Mouse (Mus musculus): ENCODE measurements around the gene Ntng1. TPM values are rescaled to one million over a fixed set of nuclear protein-coding genes. Genes with fewer than 3 reads are reported as not detected.

Ntng1 gene
- polyA plus RNA-seq, 1 experiment, result 0.02 TPM

GRCm38 (mm10) chr3:109917926-109918694, 225.7 kb downstream of the Ntng1 start:
- no peak for TF ChIP-seq USF1 (IDR thresholded peaks at IDR 0.05; ENCODE audit: low read depth)
- TF ChIP-seq CTCF (IDR thresholded peaks at IDR 0.05; ENCODE audit: control insufficient read depth, insufficient read depth, insufficient read length), result no peak
- no peak for TF ChIP-seq MYOG (IDR thresholded peaks at IDR 0.05; ENCODE audit: control insufficient read depth, extremely low read depth, insufficient read length)
- TF ChIP-seq MAX (IDR thresholded peaks at IDR 0.05), result no peak
- no peak for TF ChIP-seq CEBPB (IDR thresholded peaks at IDR 0.05; ENCODE audit: low read depth)
- no peak for TF ChIP-seq MYOD1 (IDR thresholded peaks at IDR 0.05; ENCODE audit: control insufficient read depth, insufficient read length, low read depth)
- Histone ChIP-seq H3K4me3 (ENCODE audit: insufficient read depth, poor library complexity, severe bottlenecking) (no peak overlapping the region), H3K27me3 (ENCODE audit: control insufficient read depth, insufficient read depth, insufficient read length) (no peaks in the 10 kb centered on the region), H3K79me2 (ENCODE audit: control insufficient read depth, insufficient read depth) (no peaks in the 10 kb centered on the region), H3K36me3 (ENCODE audit: control insufficient read depth, insufficient read depth) (no peaks in the 10 kb centered on the region), H3ac (ENCODE audit: control insufficient read depth, insufficient read length, low read depth) (no peak overlapping the region), H3K79me3 (ENCODE audit: low read depth) (no peaks in the 10 kb centered on the region)

DNA sequence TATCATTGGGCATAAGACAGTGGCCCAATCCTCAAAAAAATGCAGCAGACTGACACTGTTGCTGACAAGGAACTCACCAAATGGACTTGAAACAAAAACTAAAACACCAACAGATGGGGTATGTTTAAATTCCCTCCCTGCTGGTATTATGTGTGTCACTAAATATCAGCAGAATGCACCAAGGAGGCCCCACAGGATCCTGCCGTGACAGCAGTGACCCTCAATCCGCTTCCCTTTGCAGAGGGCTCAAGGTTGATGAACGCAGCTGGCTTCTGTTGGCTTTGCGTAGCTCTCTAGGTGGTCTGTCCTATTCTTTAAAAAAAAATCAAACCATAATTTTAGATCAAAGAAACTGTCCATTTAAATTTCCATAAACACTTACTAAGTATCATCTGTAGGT, 226.7 kb downstream of the Ntng1 start:
- Histone ChIP-seq H3ac (ENCODE audit: control insufficient read depth, insufficient read length, low read depth) (no peak overlapping the region), H3K4me3 (ENCODE audit: insufficient read depth, poor library complexity, severe bottlenecking) (no peak overlapping the region), H3K79me2 (ENCODE audit: control insufficient read depth, insufficient read depth) (no peaks in the 10 kb centered on the region), H3K27me3 (ENCODE audit: control insufficient read depth, insufficient read depth, insufficient read length) (no peaks in the 10 kb centered on the region), H3K36me3 (ENCODE audit: control insufficient read depth, insufficient read depth) (no peaks in the 10 kb centered on the region), H3K79me3 (ENCODE audit: low read depth) (no peaks in the 10 kb centered on the region)
- no peak for TF ChIP-seq FOSL1 (IDR thresholded peaks at IDR 0.05; ENCODE audit: insufficient read depth, low read length, poor library complexity, severe bottlenecking)
- no peak for TF ChIP-seq USF1 (IDR thresholded peaks at IDR 0.05; ENCODE audit: low read depth)
- TF ChIP-seq CTCF (IDR thresholded peaks at IDR 0.05; ENCODE audit: control insufficient read depth, insufficient read depth, insufficient read length), result no peak
- TF ChIP-seq MYOD1 (IDR thresholded peaks at IDR 0.05; ENCODE audit: control insufficient read depth, insufficient read length, low read depth), result no peak
- TF ChIP-seq MYOG (IDR thresholded peaks at IDR 0.05; ENCODE audit: control insufficient read depth, extremely low read depth, insufficient read length), result no peak
- TF ChIP-seq CEBPB (IDR thresholded peaks at IDR 0.05; ENCODE audit: low read depth), result no peak
- no peak for TF ChIP-seq MAX (IDR thresholded peaks at IDR 0.05)

- no peak for TF ChIP-seq FOSL1 (IDR thresholded peaks at IDR 0.05; ENCODE audit: insufficient read depth, low read length, poor library complexity, severe bottlenecking)
- no peak for TF ChIP-seq USF1 (IDR thresholded peaks at IDR 0.05; ENCODE audit: low read depth)
- TF ChIP-seq MYOG (IDR thresholded peaks at IDR 0.05; ENCODE audit: control insufficient read depth, extremely low read depth, insufficient read length), result no peak
- no peak for TF ChIP-seq CTCF (IDR thresholded peaks at IDR 0.05; ENCODE audit: control insufficient read depth, insufficient read depth, insufficient read length)
- no peak for TF ChIP-seq CEBPB (IDR thresholded peaks at IDR 0.05; ENCODE audit: low read depth)
- no peak for TF ChIP-seq MYOD1 (IDR thresholded peaks at IDR 0.05; ENCODE audit: control insufficient read depth, insufficient read length, low read depth)
- no peak for TF ChIP-seq MAX (IDR thresholded peaks at IDR 0.05)
- Histone ChIP-seq H3K4me3 (ENCODE audit: insufficient read depth, poor library complexity, severe bottlenecking) (no peak overlapping the region), H3K79me2 (ENCODE audit: control insufficient read depth, insufficient read depth) (no peaks in the 10 kb centered on the region), H3K36me3 (ENCODE audit: control insufficient read depth, insufficient read depth) (no peaks in the 10 kb centered on the region), H3K79me3 (ENCODE audit: low read depth) (no peaks in the 10 kb centered on the region), H3K27me3 (ENCODE audit: control insufficient read depth, insufficient read depth, insufficient read length) (no peaks in the 10 kb centered on the region), H3ac (ENCODE audit: control insufficient read depth, insufficient read length, low read depth) (no peak overlapping the region)
Measured at GRCm38 (mm10) chr3:109914226-109914625, 229.6 kb downstream of the Ntng1 start.

DNA sequence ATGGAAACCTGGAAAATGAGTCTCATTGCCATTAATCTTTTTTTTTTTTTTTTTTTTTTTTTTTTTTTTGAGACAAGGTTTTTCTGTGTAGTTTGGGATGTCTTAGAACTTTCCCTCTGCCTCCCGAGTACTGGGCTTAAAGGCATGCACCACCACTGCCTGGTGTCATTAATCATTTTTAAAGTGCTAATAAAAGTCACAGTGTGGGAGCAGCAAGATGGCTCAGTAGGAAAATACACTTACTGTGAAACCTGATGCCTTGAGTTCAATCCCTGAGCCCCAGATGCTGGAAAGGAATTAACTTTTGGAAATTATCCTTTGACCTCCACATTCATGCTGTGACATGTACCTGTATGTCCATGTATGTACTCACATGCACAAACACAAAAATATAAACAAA, 253.2 kb downstream of the Ntng1 start:
- Histone ChIP-seq H3ac (ENCODE audit: control insufficient read depth, insufficient read length, low read depth) (no peak overlapping the region), H3K4me3 (ENCODE audit: insufficient read depth, poor library complexity, severe bottlenecking) (no peak overlapping the region), H3K79me2 (ENCODE audit: control insufficient read depth, insufficient read depth) (no peaks in the 10 kb centered on the region), H3K79me3 (ENCODE audit: low read depth) (no peaks in the 10 kb centered on the region), H3K36me3 (ENCODE audit: control insufficient read depth, insufficient read depth) (no peaks in the 10 kb centered on the region), H3K27me3 (ENCODE audit: control insufficient read depth, insufficient read depth, insufficient read length) (no peaks in the 10 kb centered on the region)
- TF ChIP-seq FOSL1 (IDR thresholded peaks at IDR 0.05; ENCODE audit: insufficient read depth, low read length, poor library complexity, severe bottlenecking) (no peak), MYOD1 (IDR thresholded peaks at IDR 0.05; ENCODE audit: control insufficient read depth, insufficient read length, low read depth) (no peak), MYOG (IDR thresholded peaks at IDR 0.05; ENCODE audit: control insufficient read depth, extremely low read depth, insufficient read length) (no peak), USF1 (IDR thresholded peaks at IDR 0.05; ENCODE audit: low read depth) (no peak), CEBPB (IDR thresholded peaks at IDR 0.05; ENCODE audit: low read depth) (no peak), MAX (IDR thresholded peaks at IDR 0.05) (no peak), CTCF (IDR thresholded peaks at IDR 0.05; ENCODE audit: control insufficient read depth, insufficient read depth, insufficient read length) (no peak)

DNA sequence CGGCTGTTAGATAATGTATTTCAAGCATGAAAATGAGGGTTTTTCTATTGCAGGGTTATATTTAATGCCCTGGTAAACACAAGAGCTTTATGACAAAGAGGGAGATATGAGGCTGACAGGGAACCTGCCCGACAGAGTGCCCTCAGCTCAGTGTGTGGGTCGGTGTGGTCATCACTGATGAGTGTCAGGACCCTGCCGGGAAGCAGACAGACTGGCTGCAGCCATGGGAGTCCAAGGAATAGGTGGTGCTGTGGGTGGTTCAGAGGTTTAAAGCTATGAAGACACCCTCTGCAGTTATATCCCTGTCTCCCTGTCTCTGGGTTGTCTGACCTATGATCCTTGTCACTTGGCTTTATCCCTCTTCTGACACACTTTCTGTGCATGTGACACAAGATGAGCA, 258.1 kb downstream of the Ntng1 start:
- H3K4me3 ChIP-seq (ENCODE audit: insufficient read depth, poor library complexity, severe bottlenecking), result no peak overlapping the region
- no peak overlapping the region for H3ac ChIP-seq (ENCODE audit: control insufficient read depth, insufficient read length, low read depth)
- TF ChIP-seq USF1 (IDR thresholded peaks at IDR 0.05; ENCODE audit: low read depth) (no peak), MYOG (IDR thresholded peaks at IDR 0.05; ENCODE audit: control insufficient read depth, extremely low read depth, insufficient read length) (no peak), MYOD1 (IDR thresholded peaks at IDR 0.05; ENCODE audit: control insufficient read depth, insufficient read length, low read depth) (no peak), FOSL1 (IDR thresholded peaks at IDR 0.05; ENCODE audit: insufficient read depth, low read length, poor library complexity, severe bottlenecking) (no peak), MAX (IDR thresholded peaks at IDR 0.05) (no peak), CTCF (IDR thresholded peaks at IDR 0.05; ENCODE audit: control insufficient read depth, insufficient read depth, insufficient read length) (no peak), CEBPB (IDR thresholded peaks at IDR 0.05; ENCODE audit: low read depth) (no peak)
- H3K79me2 ChIP-seq (ENCODE audit: control insufficient read depth, insufficient read depth), result no peaks in the 10 kb centered on the region
- H3K79me3 ChIP-seq (ENCODE audit: low read depth), result no peaks in the 10 kb centered on the region
- H3K27me3 ChIP-seq (ENCODE audit: control insufficient read depth, insufficient read depth, insufficient read length), result no peaks in the 10 kb centered on the region
- H3K36me3 ChIP-seq (ENCODE audit: control insufficient read depth, insufficient read depth), result no peaks in the 10 kb centered on the region
